Mouse (Mus musculus): ENCODE measurements around the gene Ofcc1.

- no peak for TF ChIP-seq POLR2A (IDR thresholded peaks at IDR 0.05; ENCODE audit: low read depth, low read length)
- no peak for TF ChIP-seq CTCF (IDR thresholded peaks at IDR 0.05; ENCODE audit: extremely low read depth, insufficient read length, insufficient replicate concordance, low read depth, low read length)
Observed at GRCm38 (mm10) chr13:40025816-40026215, 335.4 kb downstream of the Ofcc1 start.
